Mouse (Mus musculus) layer of hippocampus, postnatal 14 days (tissue): ENCODE data around the gene Psmb6. TPM values are rescaled to one million over a fixed set of nuclear protein-coding genes. Genes with fewer than 3 reads are reported as not detected.
"Not testable (repeated sequence)": the region's sequence is repeated elsewhere in the genome, so short reads cannot be mapped to it uniquely, and the experiment has no call there.

Experiments
- DNase-seq, 2 experiments: peaks; one replicate each; pipeline ENCODE4 v3.0.0; 2021 to 2022; ENCODE audit warnings: low spot score in 2 of 2, mixed read lengths in 1 of 2
- total RNA-seq, 2 experiments: library from RNA; stranded (reverse); gene quantifications; 2 replicates each; pipeline ENCODE4 v1.2.3; 2021

Gene Psmb6
- total RNA-seq, 2 experiments from 2014 or later: 198 to 203 TPM

- DNase-seq: no peak
Measured at GRCm38 (mm10) chr11:70520178-70520769, 4.9 kb upstream of the Psmb6 start.

GRCm38 (mm10) chr11:70523306-70523989 is 1.7 kb upstream of the Psmb6 start:
- DNase-seq: not testable (repeated sequence)

- no peak for DNase-seq
Measured at GRCm38 (mm10) chr11:70524782-70525181, 385 bp upstream of the Psmb6 start.

GRCm38 (mm10) chr11:70525726-70526125 is 559 bp downstream of the Psmb6 start:
- DNase-seq: no peak

GRCm38 (mm10) chr11:70526211-70526610 is 1.0 kb downstream of the Psmb6 start:
- DNase-seq: no peak

GRCm38 (mm10) chr11:70528610-70529009 is 3.4 kb downstream of the Psmb6 start:
- DNase-seq: no peak

- not testable (repeated sequence) for DNase-seq
Measured at GRCm38 (mm10) chr11:70531065-70531464, 5.9 kb downstream of the Psmb6 start.

GRCm38 (mm10) chr11:70532839-70533238 is 7.7 kb downstream of the Psmb6 start, which contains the start of gene Gm40193:
Gene Gm40193, minus strand, starts transcription at chr11:70532939.
- no peak for DNase-seq

GRCm38 (mm10) chr11:70539423-70539822 is 14.3 kb downstream of the Psmb6 start:
- no peak for DNase-seq

GRCm38 (mm10) chr11:70539877-70540587 is 14.9 kb downstream of the Psmb6 start, which contains the start of gene Pld2:
Gene Pld2, plus strand, starts transcription at chr11:70540064.
- peak; percentile 76 to 78 for DNase-seq

GRCm38 (mm10) chr11:70540928-70541327 is 15.8 kb downstream of the Psmb6 start:
- no peak for DNase-seq

- DNase-seq: peak in 1 of 2 experiments; percentile 51
Measured at GRCm38 (mm10) chr11:70541415-70541814, 16.2 kb downstream of the Psmb6 start.

- no peak for DNase-seq
Measured at GRCm38 (mm10) chr11:70544496-70544895, 19.3 kb downstream of the Psmb6 start.

- no peak for DNase-seq
Measured at GRCm38 (mm10) chr11:70551526-70551925, 26.4 kb downstream of the Psmb6 start.

- DNase-seq: no peak
Measured at GRCm38 (mm10) chr11:70553940-70554339, 28.8 kb downstream of the Psmb6 start.

GRCm38 (mm10) chr11:70557545-70557944 is 32.4 kb downstream of the Psmb6 start:
- no peak for DNase-seq

GRCm38 (mm10) chr11:70561937-70562286 is 36.7 kb downstream of the Psmb6 start:
- no peak for DNase-seq

GRCm38 (mm10) chr11:70562287-70562994 is 37.3 kb downstream of the Psmb6 start, which contains the start of gene Mink1:
Gene Mink1, plus strand, starts transcription at chr11:70562881.
- DNase-seq: peak; percentile 87 to 92

- DNase-seq: no peak
Measured at GRCm38 (mm10) chr11:70562995-70563469, 37.9 kb downstream of the Psmb6 start.

GRCm38 (mm10) chr11:70563470-70564275 is 38.5 kb downstream of the Psmb6 start:
- no peak for DNase-seq
